Mouse (Mus musculus) small intestine, adult 2 months (tissue): ENCODE data around the gene Cd38. TPM values are rescaled to one million over a fixed set of nuclear protein-coding genes. Genes with fewer than 3 reads are reported as not detected.

Experiments
- H3K27ac ChIP-seq: fragments of 200-500 bp; 2 replicates; pipeline ENCODE4 v1.5.1; 2012; ENCODE audit warnings: low read depth, low read length, control low read depth, inconsistent platforms; ENCODE audit not compliant: insufficient read depth
- H3K27me3 ChIP-seq: fragments of 200-500 bp; 2 replicates; pipeline ENCODE4 v1.6.1; 2012; ENCODE audit warnings: mild to moderate bottlenecking, moderate library complexity, low read length, inconsistent platforms; ENCODE audit not compliant: control insufficient read depth, insufficient read depth
- H3K36me3 ChIP-seq: fragments of 200-500 bp; 2 replicates; pipeline ENCODE4 v1.6.1; 2012; ENCODE audit warnings: mild to moderate bottlenecking, low read length, control low read depth, inconsistent platforms; ENCODE audit not compliant: control insufficient read depth, insufficient read depth
- H3K4me1 ChIP-seq: fragments of 200-500 bp; 2 replicates; pipeline ENCODE4 v1.6.1; 2012; ENCODE audit warnings: low read length, inconsistent platforms, mixed read lengths; ENCODE audit not compliant: control insufficient read depth, insufficient read depth, insufficient read length
- H3K4me3 ChIP-seq: fragments of 200-500 bp; 2 replicates; pipeline ENCODE4 v1.5.1; 2012; ENCODE audit warnings: low read depth, mild to moderate bottlenecking, control low read depth, inconsistent platforms, low read length, moderate library complexity
- CTCF ChIP-seq: fragments of 200-500 bp; IDR thresholded peaks from 2 replicates; pipeline ENCODE4 v1.5.1; 2012; ENCODE audit warnings: low read depth, mild to moderate bottlenecking, control low read depth, inconsistent platforms, low read length, moderate library complexity, mixed read lengths; ENCODE audit not compliant: insufficient replicate concordance, insufficient read length; ENCODE audit errors: extremely low read depth
- POLR2A ChIP-seq: fragments of 200-500 bp; IDR thresholded peaks from 2 replicates; pipeline ENCODE4 v1.6.1; 2012; ENCODE audit warnings: low read depth, mild to moderate bottlenecking, control low read depth, inconsistent platforms, low read length, moderate library complexity
- WGBS: fragments of 180-500 bp; shearing (Covaris S2); methylation state at CpG from one replicate; pipeline ENCODE4 v1.1.7; 2018; 5-methylcytosine and 5-hydroxymethylcytosine counted together
- polyA plus RNA-seq: library from polyadenylated mRNA; depleted of rRNA; stranded (reverse); fragments of >200 nt; gene quantifications from 2 replicates; pipeline ENCODE4 v1.2.3, GENCODE M21; 2012

The Cd38 gene
- polyA plus RNA-seq, 1 experiment: 17.6 TPM

- 0% methylated on average over 2 of the region's 2 CpGs for WGBS
- Histone ChIP-seq H3K4me1 (peaks cover 15% of the 10 kb centered on the region), H3K36me3 (no peaks in the 10 kb centered on the region), H3K27me3 (no peaks in the 10 kb centered on the region), H3K4me3 (no peak overlapping the region), H3K27ac (peak overlapping the region; percentile 47)
- TF ChIP-seq CTCF: no peak
- TF ChIP-seq POLR2A: no peak
Observed at GRCm38 (mm10) chr5:43855769-43856168, 12.6 kb upstream of the Cd38 start.

- Histone ChIP-seq H3K27me3 (no peaks in the 10 kb centered on the region), H3K36me3 (no peaks in the 10 kb centered on the region), H3K4me1 (peaks cover 24% of the 10 kb centered on the region), H3K4me3 (no peak overlapping the region), H3K27ac (peak overlapping the region; percentile 83)
- TF ChIP-seq CTCF (no peak), POLR2A (no peak)
- 29% methylated on average over 8 of the region's 8 CpGs for WGBS
Observed at GRCm38 (mm10) chr5:43859663-43860062, 8.7 kb upstream of the Cd38 start.

- no peak overlapping the region for H3K4me3 ChIP-seq
- peaks cover 27% of the 10 kb centered on the region for H3K4me1 ChIP-seq
- H3K27me3 ChIP-seq: no peaks in the 10 kb centered on the region
- no peaks in the 10 kb centered on the region for H3K36me3 ChIP-seq
- no peak for TF ChIP-seq POLR2A
- TF ChIP-seq CTCF: no peak
- peak overlapping the region; percentile 83 for H3K27ac ChIP-seq
- WGBS: 28% methylated on average over 5 of the region's 5 CpGs
Observed at GRCm38 (mm10) chr5:43860096-43860495, 8.3 kb upstream of the Cd38 start.

GRCm38 (mm10) chr5:43860670-43861431, 7.5 kb upstream of the Cd38 start:
- 18% methylated on average over 5 of the region's 5 CpGs for whole genome bisulfite sequencing
- Histone ChIP-seq H3K36me3 (no peaks in the 10 kb centered on the region), H3K4me1 (peaks cover 28% of the 10 kb centered on the region), H3K27me3 (no peaks in the 10 kb centered on the region), H3K4me3 (no peak overlapping the region), H3K27ac (peak overlapping the region; percentile 83)
- no peak for TF ChIP-seq POLR2A
- TF ChIP-seq CTCF: no peak

- no peaks in the 10 kb centered on the region for H3K27me3 ChIP-seq
- 24% methylated on average over 6 of the region's 6 CpGs for WGBS
- peak overlapping the region; percentile 96 for H3K27ac ChIP-seq
- peaks cover 35% of the 10 kb centered on the region; the same call in 1 of the 2 replicates for H3K4me1 ChIP-seq
- TF ChIP-seq CTCF (no peak), POLR2A (no peak)
- no peak overlapping the region for H3K4me3 ChIP-seq
- H3K36me3 ChIP-seq: no peaks in the 10 kb centered on the region
Observed at GRCm38 (mm10) chr5:43863642-43864041, 4.7 kb upstream of the Cd38 start.

GRCm38 (mm10) chr5:43865316-43865715, 3.0 kb upstream of the Cd38 start:
- TF ChIP-seq POLR2A (no peak), CTCF (no peak)
- H3K4me1 ChIP-seq: peaks cover 27% of the 10 kb centered on the region; the same call in 1 of the 2 replicates
- no peaks in the 10 kb centered on the region for H3K36me3 ChIP-seq
- H3K27ac ChIP-seq: peak overlapping the region; percentile 50
- no peak overlapping the region for H3K4me3 ChIP-seq
- WGBS: 56% methylated on average over 2 of the region's 2 CpGs
- H3K27me3 ChIP-seq: no peaks in the 10 kb centered on the region

- Histone ChIP-seq H3K4me1 (peaks cover 37% of the 10 kb centered on the region; the same call in 1 of the 2 replicates), H3K4me3 (peak overlapping the region; percentile 78), H3K27me3 (no peaks in the 10 kb centered on the region), H3K27ac (peak overlapping the region; percentile 94), H3K36me3 (no peaks in the 10 kb centered on the region)
- no peak for TF ChIP-seq CTCF
- peak; percentile 87 for TF ChIP-seq POLR2A
- 1% methylated on average over 28 of the region's 28 CpGs for WGBS
Observed at GRCm38 (mm10) chr5:43868711-43869600, 603 bp downstream of the Cd38 start.
